Mouse (Mus musculus): ENCODE measurements around the gene Golgb1. TPM values are rescaled to one million over a fixed set of nuclear protein-coding genes. Genes with fewer than 3 reads are reported as not detected.

Gene Golgb1
- polyA plus RNA-seq, 1 experiment from 2014 or later: 85.6 TPM

DNA sequence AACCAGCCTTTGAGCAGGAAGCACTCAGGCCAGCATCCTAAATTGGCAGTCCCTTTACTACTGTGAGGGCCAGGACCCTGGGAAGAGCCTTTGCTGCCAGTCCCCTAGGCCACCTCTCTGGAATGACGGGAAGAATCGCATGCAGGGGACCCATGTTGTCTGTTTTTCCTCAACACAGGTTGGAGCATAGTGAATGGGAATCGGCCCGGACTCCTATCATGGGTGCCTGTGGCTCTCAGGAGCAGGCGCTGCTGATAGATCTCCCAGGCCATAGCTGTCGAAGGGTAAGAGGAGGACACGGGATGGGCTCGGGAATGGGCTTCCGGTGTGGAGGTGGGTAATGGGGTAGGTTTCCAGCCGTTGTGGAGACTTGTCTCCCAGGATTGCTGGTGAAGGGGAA is 56.4 kb downstream of the Golgb1 start:
- no peak overlapping the region for H3K4me2 ChIP-seq (ENCODE audit: low read depth, low read length)
- H3K36me3 ChIP-seq (ENCODE audit: control insufficient read depth, insufficient read depth, low read length): peaks cover 54% of the 10 kb centered on the region
- 95% methylated on average over 10 of the region's 10 CpGs for WGBS
- no peaks in the 10 kb centered on the region for H3K27me3 ChIP-seq (ENCODE audit: control insufficient read depth, insufficient read depth, low read length)
- no peak overlapping the region for H3K27ac ChIP-seq (ENCODE audit: low read depth, low read length)
- H3K4me3 ChIP-seq (ENCODE audit: low read depth, low read length): no peak overlapping the region
- H3K4me1 ChIP-seq (ENCODE audit: control insufficient read depth, insufficient read depth, low read length): no peaks in the 10 kb centered on the region
- no peak for ATAC-seq (ENCODE audit: low read depth)
- no peaks in the 10 kb centered on the region for H3K9me3 ChIP-seq (ENCODE audit: control insufficient read depth, low read length)
- H3K9ac ChIP-seq (replicated peaks; ENCODE audit: low read depth, low read length): no peak overlapping the region

DNA sequence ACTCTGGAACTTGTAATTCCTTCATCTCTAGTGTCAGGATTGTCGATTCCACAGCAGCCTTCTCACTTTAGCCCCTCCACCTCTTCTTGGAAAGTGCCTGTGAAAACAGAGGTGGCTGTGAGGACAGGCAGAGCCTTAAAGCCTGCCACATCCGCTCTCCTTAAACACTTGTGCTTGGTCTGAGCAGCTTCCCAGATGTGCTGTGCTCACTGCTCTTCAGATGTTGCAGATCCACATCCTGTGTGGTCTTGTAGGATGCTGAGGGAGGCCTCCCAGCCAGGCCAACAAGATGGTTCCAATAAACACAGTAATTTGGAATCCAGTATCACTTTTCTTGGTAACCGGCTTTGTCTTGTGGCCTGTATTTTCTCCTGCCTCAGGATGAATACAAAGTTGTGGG is 57.0 kb downstream of the Golgb1 start:
- peaks cover 51% of the 10 kb centered on the region for H3K36me3 ChIP-seq (ENCODE audit: control insufficient read depth, insufficient read depth, low read length)

DNA sequence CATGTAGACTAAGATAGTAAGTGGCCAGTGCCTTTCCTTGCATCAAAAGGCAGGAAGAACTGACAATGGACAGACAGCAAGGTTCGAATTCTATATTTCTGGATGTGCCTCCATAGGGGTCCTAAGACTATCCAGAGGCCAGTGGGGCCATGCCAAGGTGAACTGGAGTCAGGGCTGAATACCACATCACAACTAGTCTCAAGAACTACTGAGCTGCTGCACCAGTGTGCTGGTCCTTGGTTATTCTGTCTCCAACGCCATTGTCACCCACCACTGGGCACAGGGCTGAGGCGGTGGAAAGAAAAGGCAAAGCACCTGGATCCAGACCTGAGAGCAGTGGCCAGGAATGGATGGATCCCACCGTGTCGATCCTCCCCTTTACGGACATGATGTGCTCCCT is 57.6 kb downstream of the Golgb1 start:
- Histone ChIP-seq H3K27me3 (ENCODE audit: control insufficient read depth, insufficient read depth, low read length) (no peaks in the 10 kb centered on the region), H3K4me3 (ENCODE audit: low read depth, low read length) (no peak overlapping the region), H3K9me3 (ENCODE audit: control insufficient read depth, low read length) (no peaks in the 10 kb centered on the region), H3K4me1 (ENCODE audit: control insufficient read depth, insufficient read depth, low read length) (no peaks in the 10 kb centered on the region), H3K36me3 (ENCODE audit: control insufficient read depth, insufficient read depth, low read length) (peaks cover 46% of the 10 kb centered on the region), H3K4me2 (ENCODE audit: low read depth, low read length) (no peak overlapping the region), H3K9ac (replicated peaks; ENCODE audit: low read depth, low read length) (no peak overlapping the region), H3K27ac (ENCODE audit: low read depth, low read length) (no peak overlapping the region)
- no peak for ATAC-seq (ENCODE audit: low read depth)
- WGBS: 96% methylated on average over 6 of the region's 6 CpGs

More for the DNA sequence above, 57.0 kb downstream of the Golgb1 start:
- WGBS: 91% methylated on average over 3 of the region's 3 CpGs
- Histone ChIP-seq H3K4me1 (ENCODE audit: control insufficient read depth, insufficient read depth, low read length) (no peaks in the 10 kb centered on the region), H3K27me3 (ENCODE audit: control insufficient read depth, insufficient read depth, low read length) (no peaks in the 10 kb centered on the region), H3K9me3 (ENCODE audit: control insufficient read depth, low read length) (no peaks in the 10 kb centered on the region), H3K27ac (ENCODE audit: low read depth, low read length) (no peak overlapping the region), H3K4me2 (ENCODE audit: low read depth, low read length) (no peak overlapping the region), H3K4me3 (ENCODE audit: low read depth, low read length) (no peak overlapping the region), H3K9ac (replicated peaks; ENCODE audit: low read depth, low read length) (no peak overlapping the region)
- ATAC-seq (ENCODE audit: low read depth): no peak

GRCm38 (mm10) chr16:36934131-36934840 is 59.3 kb downstream of the Golgb1 start:
- Histone ChIP-seq H3K4me3 (ENCODE audit: low read depth, low read length) (no peak overlapping the region), H3K9me3 (ENCODE audit: control insufficient read depth, low read length) (no peaks in the 10 kb centered on the region), H3K36me3 (ENCODE audit: control insufficient read depth, insufficient read depth, low read length) (peaks cover 28% of the 10 kb centered on the region), H3K4me2 (ENCODE audit: low read depth, low read length) (no peak overlapping the region), H3K4me1 (ENCODE audit: control insufficient read depth, insufficient read depth, low read length) (no peaks in the 10 kb centered on the region), H3K27ac (ENCODE audit: low read depth, low read length) (no peak overlapping the region), H3K27me3 (ENCODE audit: control insufficient read depth, insufficient read depth, low read length) (no peaks in the 10 kb centered on the region), H3K9ac (replicated peaks; ENCODE audit: low read depth, low read length) (no peak overlapping the region)
- 82% methylated on average over 6 of the region's 6 CpGs for WGBS
- no peak for ATAC-seq (ENCODE audit: low read depth)

GRCm38 (mm10) chr16:36934841-36935620 is 60.1 kb downstream of the Golgb1 start, which contains the start of gene Hcls1:
Gene Hcls1 (plus strand): TSS chr16:36934983.
- no peak within 1 kb of the TSS for H3K4me2 ChIP-seq (ENCODE audit: low read depth, low read length)
- H3K36me3 ChIP-seq (ENCODE audit: control insufficient read depth, insufficient read depth, low read length): peaks cover 23% of the 10 kb centered on the region
- 88% methylated on average over 7 of the region's 7 CpGs for WGBS
- H3K27me3 ChIP-seq (ENCODE audit: control insufficient read depth, insufficient read depth, low read length): no peaks in the 10 kb centered on the region
- no peak within 1 kb of the TSS for H3K27ac ChIP-seq (ENCODE audit: low read depth, low read length)
- ATAC-seq (ENCODE audit: low read depth): no peak
- H3K4me1 ChIP-seq (ENCODE audit: control insufficient read depth, insufficient read depth, low read length): no peaks in the 10 kb centered on the region
- no peak within 1 kb of the TSS for H3K4me3 ChIP-seq (ENCODE audit: low read depth, low read length)
- H3K9ac ChIP-seq (replicated peaks; ENCODE audit: low read depth, low read length): no peak within 1 kb of the TSS
- no peaks in the 10 kb centered on the region for H3K9me3 ChIP-seq (ENCODE audit: control insufficient read depth, low read length)

GRCm38 (mm10) chr16:36935814-36936213 is 60.9 kb downstream of the Golgb1 start:
- Histone ChIP-seq H3K4me1 (ENCODE audit: control insufficient read depth, insufficient read depth, low read length) (no peaks in the 10 kb centered on the region), H3K27ac (ENCODE audit: low read depth, low read length) (no peak overlapping the region), H3K9me3 (ENCODE audit: control insufficient read depth, low read length) (no peaks in the 10 kb centered on the region), H3K4me2 (ENCODE audit: low read depth, low read length) (no peak overlapping the region), H3K4me3 (ENCODE audit: low read depth, low read length) (no peak overlapping the region), H3K36me3 (ENCODE audit: control insufficient read depth, insufficient read depth, low read length) (peaks cover 21% of the 10 kb centered on the region), H3K27me3 (ENCODE audit: control insufficient read depth, insufficient read depth, low read length) (no peaks in the 10 kb centered on the region), H3K9ac (replicated peaks; ENCODE audit: low read depth, low read length) (no peak overlapping the region)
- no peak for ATAC-seq (ENCODE audit: low read depth)
- 90% methylated on average over 3 of the region's 3 CpGs for WGBS

DNA sequence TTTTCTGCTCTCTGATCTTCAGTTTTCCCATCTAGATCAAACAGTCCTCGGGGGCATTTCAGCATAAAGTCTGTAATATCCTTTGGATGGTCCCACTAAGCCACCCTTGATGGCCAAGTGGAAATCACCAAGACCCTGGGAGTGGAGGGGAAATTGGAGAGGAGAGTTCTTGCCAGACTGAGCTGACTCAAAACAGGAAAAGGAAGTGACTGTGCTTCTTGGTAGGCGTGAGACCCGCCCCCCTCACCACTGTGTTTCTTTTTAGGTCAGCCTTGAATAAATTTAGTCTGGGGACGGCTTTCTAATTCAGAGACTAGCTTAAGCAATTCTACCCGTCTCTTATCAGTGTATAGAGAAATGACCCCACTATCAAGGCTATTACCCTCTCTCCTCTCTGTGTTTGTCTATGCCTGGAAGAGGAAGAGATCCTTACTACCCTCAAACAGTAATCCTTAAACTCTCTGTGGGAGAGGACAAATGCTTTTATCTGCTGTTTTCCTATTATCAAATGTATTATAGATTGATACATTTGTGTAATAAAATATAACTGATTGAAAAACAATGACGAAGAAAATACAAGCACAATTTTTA is 66.3 kb downstream of the Golgb1 start:
- Histone ChIP-seq H3K9me3 (ENCODE audit: control insufficient read depth, low read length) (no peaks in the 10 kb centered on the region), H3K9ac (replicated peaks; ENCODE audit: low read depth, low read length) (no peak overlapping the region), H3K27ac (ENCODE audit: low read depth, low read length) (no peak overlapping the region), H3K4me1 (ENCODE audit: control insufficient read depth, insufficient read depth, low read length) (no peaks in the 10 kb centered on the region), H3K27me3 (ENCODE audit: control insufficient read depth, insufficient read depth, low read length) (no peaks in the 10 kb centered on the region), H3K4me3 (ENCODE audit: low read depth, low read length) (no peak overlapping the region), H3K36me3 (ENCODE audit: control insufficient read depth, insufficient read depth, low read length) (no peaks in the 10 kb centered on the region), H3K4me2 (ENCODE audit: low read depth, low read length) (no peak overlapping the region)
- 82% methylated on average over 6 of the region's 6 CpGs for WGBS
- ATAC-seq (ENCODE audit: low read depth): no peak

- Histone ChIP-seq H3K4me1 (ENCODE audit: control insufficient read depth, insufficient read depth, low read length) (no peaks in the 10 kb centered on the region), H3K27me3 (ENCODE audit: control insufficient read depth, insufficient read depth, low read length) (no peaks in the 10 kb centered on the region), H3K9me3 (ENCODE audit: control insufficient read depth, low read length) (no peaks in the 10 kb centered on the region), H3K27ac (ENCODE audit: low read depth, low read length) (no peak overlapping the region), H3K9ac (replicated peaks; ENCODE audit: low read depth, low read length) (no peak overlapping the region), H3K4me3 (ENCODE audit: low read depth, low read length) (no peak overlapping the region), H3K36me3 (ENCODE audit: control insufficient read depth, insufficient read depth, low read length) (no peaks in the 10 kb centered on the region), H3K4me2 (ENCODE audit: low read depth, low read length) (no peak overlapping the region)
- no peak for ATAC-seq (ENCODE audit: low read depth)
- 73% methylated on average over 4 of the region's 4 CpGs for WGBS
Measured at GRCm38 (mm10) chr16:36941895-36942294, 67.0 kb downstream of the Golgb1 start.

GRCm38 (mm10) chr16:36943591-36943990 is 68.7 kb downstream of the Golgb1 start:
- H3K27me3 ChIP-seq (ENCODE audit: control insufficient read depth, insufficient read depth, low read length): no peaks in the 10 kb centered on the region
- ATAC-seq (ENCODE audit: low read depth): no peak
- 91% methylated on average over 3 of the region's 3 CpGs for WGBS

More at GRCm38 (mm10) chr16:36943591-36943990, 68.7 kb downstream of the Golgb1 start:
- no peaks in the 10 kb centered on the region for H3K36me3 ChIP-seq (ENCODE audit: control insufficient read depth, insufficient read depth, low read length)
- no peak overlapping the region for H3K27ac ChIP-seq (ENCODE audit: low read depth, low read length)
- no peak overlapping the region for H3K4me3 ChIP-seq (ENCODE audit: low read depth, low read length)
- H3K9me3 ChIP-seq (ENCODE audit: control insufficient read depth, low read length): no peaks in the 10 kb centered on the region
- no peaks in the 10 kb centered on the region for H3K4me1 ChIP-seq (ENCODE audit: control insufficient read depth, insufficient read depth, low read length)
- H3K9ac ChIP-seq (replicated peaks; ENCODE audit: low read depth, low read length): no peak overlapping the region
- H3K4me2 ChIP-seq (ENCODE audit: low read depth, low read length): no peak overlapping the region

All from neural tube, embryonic 14.5 days (tissue).